Mouse (Mus musculus): ENCODE data around the gene Rhoc. TPM values are rescaled to one million over a fixed set of nuclear protein-coding genes. Genes with fewer than 3 reads are reported as not detected.

Gene Rhoc
- polyA plus RNA-seq, 1 experiment: 0.25 TPM

- no peak for TF ChIP-seq GATA1 (IDR thresholded peaks at IDR 0.05; ENCODE audit: low read length)
Observed at GRCm38 (mm10) chr3:104781471-104781903, 6.7 kb upstream of the Rhoc start, which contains the start of gene Fam19a3. TSS of gene Fam19a3 (minus strand) at chr3:104781840.

- TF ChIP-seq GATA1 (IDR thresholded peaks at IDR 0.05; ENCODE audit: low read length): no peak
Observed at GRCm38 (mm10) chr3:104782061-104782681, 6.0 kb upstream of the Rhoc start.

- no peak for TF ChIP-seq GATA1 (IDR thresholded peaks at IDR 0.05; ENCODE audit: low read length)
Observed at GRCm38 (mm10) chr3:104783971-104784500, 4.1 kb upstream of the Rhoc start.

- TF ChIP-seq GATA1 (IDR thresholded peaks at IDR 0.05; ENCODE audit: low read length): no peak
Observed at GRCm38 (mm10) chr3:104785284-104785683, 2.9 kb upstream of the Rhoc start.

GRCm38 (mm10) chr3:104788561-104789311 lies 561 bp downstream of the Rhoc start:
- TF ChIP-seq GATA1 (IDR thresholded peaks at IDR 0.05; ENCODE audit: low read length): no peak

- TF ChIP-seq GATA1 (IDR thresholded peaks at IDR 0.05; ENCODE audit: low read length): no peak
Observed at GRCm38 (mm10) chr3:104789312-104789605, 1.1 kb downstream of the Rhoc start.

GRCm38 (mm10) chr3:104789822-104790221 lies 1.6 kb downstream of the Rhoc start:
- TF ChIP-seq GATA1 (IDR thresholded peaks at IDR 0.05; ENCODE audit: low read length): no peak

GRCm38 (mm10) chr3:104790401-104790937 lies 2.3 kb downstream of the Rhoc start:
- TF ChIP-seq GATA1 (IDR thresholded peaks at IDR 0.05; ENCODE audit: low read length): no peak

GRCm38 (mm10) chr3:104791017-104791416 lies 2.8 kb downstream of the Rhoc start:
- no peak for TF ChIP-seq GATA1 (IDR thresholded peaks at IDR 0.05; ENCODE audit: low read length)

- TF ChIP-seq GATA1 (IDR thresholded peaks at IDR 0.05; ENCODE audit: low read length): no peak
Observed at GRCm38 (mm10) chr3:104791671-104792070, 3.5 kb downstream of the Rhoc start.

- TF ChIP-seq GATA1 (IDR thresholded peaks at IDR 0.05; ENCODE audit: low read length): no peak
Observed at GRCm38 (mm10) chr3:104792360-104793270, 4.4 kb downstream of the Rhoc start.

- no peak for TF ChIP-seq GATA1 (IDR thresholded peaks at IDR 0.05; ENCODE audit: low read length)
Observed at GRCm38 (mm10) chr3:104793871-104794828, 6.0 kb downstream of the Rhoc start.

GRCm38 (mm10) chr3:104794953-104795470 lies 6.8 kb downstream of the Rhoc start:
- no peak for TF ChIP-seq GATA1 (IDR thresholded peaks at IDR 0.05; ENCODE audit: low read length)

GRCm38 (mm10) chr3:104795661-104796340 lies 7.6 kb downstream of the Rhoc start:
- no peak for TF ChIP-seq GATA1 (IDR thresholded peaks at IDR 0.05; ENCODE audit: low read length)

Data from G1E-ER4 (cell line).